Mouse (Mus musculus): ENCODE measurements at regions not wholly inside any gene's neighbourhood (a gene's known extent, or its start where the extent isn't known, plus 50 kb on each side); places are given as distances from the start of the nearest gene placed in this dataset.

GRCm38 (mm10) chr10:117529269-117530006 is 99.9 kb upstream of the Cpm start:
- Histone ChIP-seq H3K27ac (ENCODE audit: insufficient read depth, low read length) (no peak overlapping the region), H3K4me3 (ENCODE audit: insufficient read depth, low read length) (no peak overlapping the region), H3K4me1 (ENCODE audit: control insufficient read depth, insufficient read depth, low read length) (no peaks in the 10 kb centered on the region)
- TF ChIP-seq CTCF (IDR thresholded peaks at IDR 0.05; ENCODE audit: borderline replicate concordance, insufficient read depth, low read length), result no peak
- TF ChIP-seq POLR2A (IDR thresholded peaks at IDR 0.05; ENCODE audit: low read depth, low read length), result no peak

GRCm38 (mm10) chr10:117528575-117529268 is 100.6 kb upstream of the Cpm start:
- H3K4me1 ChIP-seq (ENCODE audit: control insufficient read depth, insufficient read depth, low read length), result no peaks in the 10 kb centered on the region
- H3K27ac ChIP-seq (ENCODE audit: insufficient read depth, low read length), result no peak overlapping the region
- H3K4me3 ChIP-seq (ENCODE audit: insufficient read depth, low read length), result no peak overlapping the region
- no peak for TF ChIP-seq POLR2A (IDR thresholded peaks at IDR 0.05; ENCODE audit: low read depth, low read length)
- TF ChIP-seq CTCF (IDR thresholded peaks at IDR 0.05; ENCODE audit: borderline replicate concordance, insufficient read depth, low read length), result no peak

GRCm38 (mm10) chr10:117527979-117528378 is 101.3 kb upstream of the Cpm start:
- no peak for TF ChIP-seq POLR2A (IDR thresholded peaks at IDR 0.05; ENCODE audit: low read depth, low read length)
- no peak for TF ChIP-seq CTCF (IDR thresholded peaks at IDR 0.05; ENCODE audit: borderline replicate concordance, insufficient read depth, low read length)
- no peaks in the 10 kb centered on the region for H3K4me1 ChIP-seq (ENCODE audit: control insufficient read depth, insufficient read depth, low read length)

GRCm38 (mm10) chr10:117527243-117527642 is 102.1 kb upstream of the Cpm start:
- no peak overlapping the region for H3K27ac ChIP-seq (ENCODE audit: insufficient read depth, low read length)
- no peak for TF ChIP-seq CTCF (IDR thresholded peaks at IDR 0.05; ENCODE audit: borderline replicate concordance, insufficient read depth, low read length)
- no peak for TF ChIP-seq POLR2A (IDR thresholded peaks at IDR 0.05; ENCODE audit: low read depth, low read length)
- H3K4me3 ChIP-seq (ENCODE audit: insufficient read depth, low read length), result no peak overlapping the region

More at GRCm38 (mm10) chr10:117527979-117528378, 101.3 kb upstream of the Cpm start:
- H3K4me3 ChIP-seq (ENCODE audit: insufficient read depth, low read length), result no peak overlapping the region
- no peak overlapping the region for H3K27ac ChIP-seq (ENCODE audit: insufficient read depth, low read length)

GRCm38 (mm10) chr10:117526834-117527188 is 102.5 kb upstream of the Cpm start:
- Histone ChIP-seq H3K27ac (ENCODE audit: insufficient read depth, low read length) (no peak overlapping the region), H3K4me3 (ENCODE audit: insufficient read depth, low read length) (no peak overlapping the region), H3K4me1 (ENCODE audit: control insufficient read depth, insufficient read depth, low read length) (no peaks in the 10 kb centered on the region)
- TF ChIP-seq CTCF (IDR thresholded peaks at IDR 0.05; ENCODE audit: borderline replicate concordance, insufficient read depth, low read length) (no peak), POLR2A (IDR thresholded peaks at IDR 0.05; ENCODE audit: low read depth, low read length) (no peak)

More at GRCm38 (mm10) chr10:117527243-117527642, 102.1 kb upstream of the Cpm start:
- H3K4me1 ChIP-seq (ENCODE audit: control insufficient read depth, insufficient read depth, low read length), result no peaks in the 10 kb centered on the region

- TF ChIP-seq CTCF (IDR thresholded peaks at IDR 0.05; ENCODE audit: borderline replicate concordance, insufficient read depth, low read length) (no peak), POLR2A (IDR thresholded peaks at IDR 0.05; ENCODE audit: low read depth, low read length) (no peak)
- H3K4me3 ChIP-seq (ENCODE audit: insufficient read depth, low read length), result no peak overlapping the region
- H3K4me1 ChIP-seq (ENCODE audit: control insufficient read depth, insufficient read depth, low read length), result no peaks in the 10 kb centered on the region
- no peak overlapping the region for H3K27ac ChIP-seq (ENCODE audit: insufficient read depth, low read length)
Observed at GRCm38 (mm10) chr10:117526008-117526833, 103.1 kb upstream of the Cpm start.

- no peak for TF ChIP-seq CTCF (IDR thresholded peaks at IDR 0.05; ENCODE audit: borderline replicate concordance, insufficient read depth, low read length)
- no peaks in the 10 kb centered on the region for H3K4me1 ChIP-seq (ENCODE audit: control insufficient read depth, insufficient read depth, low read length)
- H3K4me3 ChIP-seq (ENCODE audit: insufficient read depth, low read length), result no peak overlapping the region
- no peak overlapping the region for H3K27ac ChIP-seq (ENCODE audit: insufficient read depth, low read length)
Observed at GRCm38 (mm10) chr10:117525608-117526007, 103.7 kb upstream of the Cpm start.

- TF ChIP-seq POLR2A (IDR thresholded peaks at IDR 0.05; ENCODE audit: low read depth, low read length) (no peak), CTCF (IDR thresholded peaks at IDR 0.05; ENCODE audit: borderline replicate concordance, insufficient read depth, low read length) (no peak)
Observed at GRCm38 (mm10) chr10:117524926-117525565, 104.3 kb upstream of the Cpm start.

GRCm38 (mm10) chr10:117524101-117524500 is 105.2 kb upstream of the Cpm start:
- TF ChIP-seq POLR2A (IDR thresholded peaks at IDR 0.05; ENCODE audit: low read depth, low read length) (no peak), CTCF (IDR thresholded peaks at IDR 0.05; ENCODE audit: borderline replicate concordance, insufficient read depth, low read length) (no peak)
- Histone ChIP-seq H3K27ac (ENCODE audit: insufficient read depth, low read length) (no peak overlapping the region), H3K4me3 (ENCODE audit: insufficient read depth, low read length) (no peak overlapping the region), H3K4me1 (ENCODE audit: control insufficient read depth, insufficient read depth, low read length) (no peaks in the 10 kb centered on the region)

More at GRCm38 (mm10) chr10:117524926-117525565, 104.3 kb upstream of the Cpm start:
- Histone ChIP-seq H3K4me1 (ENCODE audit: control insufficient read depth, insufficient read depth, low read length) (no peaks in the 10 kb centered on the region), H3K27ac (ENCODE audit: insufficient read depth, low read length) (no peak overlapping the region), H3K4me3 (ENCODE audit: insufficient read depth, low read length) (no peak overlapping the region)
